Mouse (Mus musculus) CH12.LX (cell line): Measurements from ENCODE around the gene Gab3. TPM values are rescaled to one million over a fixed set of nuclear protein-coding genes. Genes with fewer than 3 reads are reported as not detected.

ENCODE experiments used
- DNase-seq: peaks from one replicate; pipeline ENCODE4 v3.0.0-alpha.2; 2013; ENCODE audit errors: extremely low read depth
- H3K27ac ChIP-seq: 2 replicates; pipeline ENCODE4 v1.5.1; 2012; ENCODE audit warnings: low read depth, mild to moderate bottlenecking, control low read depth, moderate library complexity; ENCODE audit not compliant: insufficient read depth
- H3K27me3 ChIP-seq: replicated peaks from 2 replicates; pipeline ENCODE3; 2012; ENCODE audit warnings: inconsistent platforms
- H3K36me3 ChIP-seq, 2 experiments: replicated peaks in 1 of 2; 2 replicates each; pipeline versions ENCODE3 to v1.6.1; 2012; ENCODE audit warnings: inconsistent platforms in 1 of 2, low read length in 1 of 2, mild to moderate bottlenecking in 1 of 2, mixed read lengths in 1 of 2, moderate library complexity in 1 of 2; ENCODE audit not compliant: control insufficient read depth in 1 of 2, insufficient read depth in 1 of 2
- H3K4me1 ChIP-seq, 2 experiments: 2 replicates each; pipeline ENCODE4 v1.6.1; 2012; ENCODE audit warnings: inconsistent platforms in 1 of 2, moderate library complexity in 1 of 2; ENCODE audit not compliant: insufficient read depth in 2 of 2, control insufficient read depth in 1 of 2
- H3K4me2 ChIP-seq: 2 replicates; pipeline ENCODE4 v1.6.1; 2012; ENCODE audit warnings: low read depth, mild to moderate bottlenecking, control low read depth; ENCODE audit not compliant: poor library complexity, insufficient read depth, severe bottlenecking
- H3K4me3 ChIP-seq, 3 experiments: fragments of 150-350 bp in 1 of 3; sonication (generic) in 1 of 3; replicated peaks in 1 of 3; 2 replicates each; pipeline versions ENCODE3 to v1.5.1; 2011 to 2012; ENCODE audit warnings: low read depth in 2 of 3, low read length in 2 of 3, mild to moderate bottlenecking in 2 of 3, moderate library complexity in 2 of 3, control low read depth in 1 of 3, improper control_type of control experiment in 1 of 3, inconsistent platforms in 1 of 3, mixed read lengths in 1 of 3; ENCODE audit not compliant: poor library complexity in 1 of 3
- H3K79me2 ChIP-seq: replicated peaks from 2 replicates; pipeline ENCODE4 v1.6.1; 2012; ENCODE audit warnings: mild to moderate bottlenecking, moderate library complexity; ENCODE audit not compliant: control insufficient read depth, poor library complexity, insufficient read depth, severe bottlenecking; ENCODE audit errors: extremely low read depth
- H3K9ac ChIP-seq: 2 replicates; pipeline ENCODE4 v1.6.1; 2012; ENCODE audit warnings: low read depth, mild to moderate bottlenecking, control low read depth, moderate library complexity; ENCODE audit not compliant: insufficient read depth
- H3K9me3 ChIP-seq: replicated peaks from 2 replicates; pipeline ENCODE3; 2012; ENCODE audit warnings: low read length, inconsistent platforms, mixed read lengths
- CHD1 ChIP-seq: IDR thresholded peaks from 2 replicates; pipeline ENCODE4 v1.6.1; 2012; ENCODE audit warnings: low read depth, low read length, improper control_type of control experiment, inconsistent platforms
- CTCF ChIP-seq, 2 experiments: IDR thresholded peaks in 1 of 2; conservative IDR thresholded peaks in 1 of 2; 2 replicates each; pipeline ENCODE4 v1.5.1; 2011 to 2012; ENCODE audit warnings: low read depth in 2 of 2, low read length in 2 of 2, improper control_type of control experiment in 1 of 2, inconsistent platforms in 1 of 2, mild to moderate bottlenecking in 1 of 2, moderate library complexity in 1 of 2
- E2F4 ChIP-seq: IDR thresholded peaks from 2 replicates; pipeline ENCODE4 v1.6.1; 2011; ENCODE audit warnings: low read depth, low read length, improper control_type of control experiment; ENCODE audit not compliant: insufficient replicate concordance
- ELF1 ChIP-seq: IDR thresholded peaks from 2 replicates; pipeline ENCODE4 v1.6.1; 2014; ENCODE audit warnings: low read depth, mild to moderate bottlenecking, inconsistent platforms, low read length, improper control_type of control experiment
- EP300 ChIP-seq: IDR thresholded peaks from 2 replicates; pipeline ENCODE4 v1.6.1; 2011; ENCODE audit warnings: low read length, improper control_type of control experiment
- ETS1 ChIP-seq: conservative IDR thresholded peaks from 2 replicates; pipeline ENCODE4 v1.6.1; 2012; ENCODE audit warnings: low read depth, mild to moderate bottlenecking, inconsistent platforms, low read length, improper control_type of control experiment, moderate library complexity
- GABPA ChIP-seq: IDR thresholded peaks from 2 replicates; pipeline ENCODE4 v1.6.1; 2012; ENCODE audit warnings: low read depth, low read length, improper control_type of control experiment, inconsistent platforms; ENCODE audit not compliant: insufficient replicate concordance
- HCFC1 ChIP-seq: IDR thresholded peaks from 2 replicates; pipeline ENCODE4 v1.6.1; 2012; ENCODE audit warnings: low read depth, mild to moderate bottlenecking, inconsistent platforms, low read length, improper control_type of control experiment
- JUN ChIP-seq: IDR thresholded peaks from 2 replicates; pipeline ENCODE4 v1.6.1; 2011; ENCODE audit warnings: low read depth, mild to moderate bottlenecking, low read length, improper control_type of control experiment, moderate library complexity; ENCODE audit not compliant: insufficient read depth
- KAT2A ChIP-seq: IDR thresholded peaks from 2 replicates; pipeline ENCODE4 v1.6.1; 2012; ENCODE audit warnings: low read length, improper control_type of control experiment, inconsistent platforms; ENCODE audit not compliant: insufficient replicate concordance
- MAZ ChIP-seq: IDR thresholded peaks from 2 replicates; pipeline ENCODE4 v1.6.1; 2012; ENCODE audit warnings: low read depth, mild to moderate bottlenecking, inconsistent platforms, low read length, improper control_type of control experiment, moderate library complexity
- NELFE ChIP-seq: IDR thresholded peaks from 2 replicates; pipeline ENCODE4 v1.6.1; 2011; ENCODE audit warnings: low read depth, low read length, improper control_type of control experiment
- PAX5 ChIP-seq: IDR thresholded peaks from 2 replicates; pipeline ENCODE4 v1.6.1; 2012; ENCODE audit warnings: low read length, inconsistent platforms, mixed read lengths
- POLR2A ChIP-seq: IDR thresholded peaks from 2 replicates; pipeline ENCODE4 v1.6.1; 2011; ENCODE audit warnings: low read depth, mild to moderate bottlenecking, improper control_type of control experiment, low read length
- TBP ChIP-seq: conservative IDR thresholded peaks from 2 replicates; pipeline ENCODE4 v1.6.1; 2011; ENCODE audit warnings: low read depth, low read length, improper control_type of control experiment
- TCF12 ChIP-seq: IDR thresholded peaks from 2 replicates; pipeline ENCODE4 v1.6.1; 2014; ENCODE audit warnings: low read depth, mild to moderate bottlenecking, inconsistent platforms, low read length, improper control_type of control experiment
- UBTF ChIP-seq: IDR thresholded peaks from 2 replicates; pipeline ENCODE4 v1.6.1; 2012; ENCODE audit warnings: low read depth, mild to moderate bottlenecking, inconsistent platforms, low read length, improper control_type of control experiment, moderate library complexity
- USF1 ChIP-seq: IDR thresholded peaks from 2 replicates; pipeline ENCODE4 v1.6.1; 2014; ENCODE audit warnings: low read depth, mild to moderate bottlenecking, inconsistent platforms, low read length, improper control_type of control experiment
- USF2 ChIP-seq: conservative IDR thresholded peaks from 2 replicates; pipeline ENCODE4 v1.6.1; 2011; ENCODE audit warnings: low read depth, low read length, improper control_type of control experiment
- ZNF384 ChIP-seq: IDR thresholded peaks from 2 replicates; pipeline ENCODE4 v1.6.1; 2012; ENCODE audit warnings: low read depth, low read length, improper control_type of control experiment, inconsistent platforms
- dilution Hi-C: fragments of 300-500 bp; cut with MboI; formaldehyde crosslinking; loops from 2 replicates; pipeline ENCODE4 v1.14.3; 2020; ENCODE audit warnings: low sequenced_read_pairs; ENCODE audit not compliant: extremely low pct_unique_long_range_greater_than_20kb, extremely low pct_ligation_motif_present
- in situ Hi-C: fragments of 300-500 bp; cut with MboI; formaldehyde crosslinking; loops from 3 replicates; pipeline ENCODE4 v1.14.3; 2019; ENCODE audit warnings: low sequenced_read_pairs, low pct_ligation_motif_present, low pct_unique_long_range_greater_than_20kb, mixed read lengths
- polyA plus RNA-seq: library from polyadenylated mRNA; unstranded; fragments of >175 nt; gene quantifications from 2 replicates; pipeline ENCODE4 v1.2.1, GENCODE M21; 2012; ENCODE audit warnings: low read depth; ENCODE audit not compliant: insufficient read length
- total RNA-seq, 2 experiments: library from RNA; depleted of rRNA; stranded (reverse); fragments of 300-350 nt in 1 of 2; fragments of >200 nt in 1 of 2; gene quantifications; 2 replicates each; pipeline ENCODE4 v1.2.3; 2012 to 2014

The Gab3 gene
- total and polyA plus RNA-seq, 3 experiments: 0.21 to 0.64 (median 0.42) TPM

GRCm38 (mm10) chrX:75125606-75126005 is 40.3 kb upstream of the Gab3 start (continued):
- TF ChIP-seq KAT2A (no peak), PAX5 (no peak)

GRCm38 (mm10) chrX:75115550-75115949 is 30.3 kb upstream of the Gab3 start:
- H3K9me3 ChIP-seq: no peaks in the 10 kb centered on the region
- peaks cover 4 to 24% of the 10 kb centered on the region in 2 experiments for H3K36me3 ChIP-seq
- no peak overlapping the region for H3K27ac ChIP-seq
- no peak overlapping the region for H3K4me3 ChIP-seq
- DNase-seq: no peak
- H3K4me2 ChIP-seq: no peak overlapping the region
- in situ Hi-C loops: no loop called here
- dilution Hi-C loops: no loop called here
- no peaks in the 10 kb centered on the region for H3K79me2 ChIP-seq
- H3K4me1 ChIP-seq: no peaks in the 10 kb centered on the region
- TF ChIP-seq CTCF (conservative IDR thresholded peaks at IDR 0.05 in 1 of 2, IDR thresholded peaks at IDR 0.05 in 1 of 2; ENCODE audit: low read depth in 2 of 2, low read length in 2 of 2) (no peak), ETS1 (no peak), TBP (no peak), CHD1 (no peak), E2F4 (no peak), KAT2A (no peak), MAZ (no peak), ZNF384 (no peak), ELF1 (no peak), USF1 (no peak)
- H3K27me3 ChIP-seq: no peaks in the 10 kb centered on the region
- no peak overlapping the region for H3K9ac ChIP-seq

- H3K9me3 ChIP-seq: no peaks in the 10 kb centered on the region
- TF ChIP-seq HCFC1 (no peak), TBP (no peak), PAX5 (no peak), E2F4 (no peak), UBTF (no peak), POLR2A (no peak), JUN (no peak), GABPA (no peak), EP300 (no peak), CHD1 (no peak), USF2 (no peak), NELFE (no peak), TCF12 (no peak)
- H3K4me1 ChIP-seq: peaks cover 0 to 10% of the 10 kb centered on the region in 2 experiments; a peak in 1 of 4 replicates
- no peak for DNase-seq
- H3K4me3 ChIP-seq: no peak overlapping the region
- in situ Hi-C loops (no loop called here), dilution Hi-C loops (no loop called here)
- no peak overlapping the region for H3K27ac ChIP-seq
- H3K4me2 ChIP-seq: no peak overlapping the region
- H3K9ac ChIP-seq: no peak overlapping the region
- peaks cover 33 to 63% of the 10 kb centered on the region in 2 experiments for H3K36me3 ChIP-seq
- peaks cover 12% of the 10 kb centered on the region; the same call in 1 of the 2 replicates for H3K79me2 ChIP-seq
- no peaks in the 10 kb centered on the region for H3K27me3 ChIP-seq
Observed at GRCm38 (mm10) chrX:75102293-75102692, 17.0 kb upstream of the Gab3 start.
